Mouse (Mus musculus) stomach, embryonic 14.5 days (tissue): Measurements from ENCODE around the gene Slc27a4. TPM values are rescaled to one million over a fixed set of nuclear protein-coding genes. Genes with fewer than 3 reads are reported as not detected.
A peak's percentile ranks its signal among the peaks of the same experiment; 100 is the strongest.

Experiments
- ATAC-seq: fragments of 200-750 bp; cut with Nextera tagmentation; 2 replicates; pipeline ENCODE4 v1.8.0; 2017; ENCODE audit warnings: low read depth, moderate TSS enrichment; ENCODE audit not compliant: insufficient number of reproducible peaks, insufficient read depth, low FRiP score
- H3K27ac ChIP-seq: fragments of 300-500 bp; sonication (generic); 2 replicates; pipeline ENCODE4 v1.5.1; 2014; ENCODE audit warnings: mild to moderate bottlenecking, low read length, moderate library complexity, mixed read lengths
- H3K27me3 ChIP-seq: fragments of 300-500 bp; sonication (generic); 2 replicates; pipeline ENCODE4 v1.6.1; 2014; ENCODE audit warnings: low read length, control low read depth, mixed read lengths; ENCODE audit not compliant: control insufficient read depth, insufficient read depth
- H3K36me3 ChIP-seq: fragments of 300-500 bp; sonication (generic); 2 replicates; pipeline ENCODE4 v1.6.1; 2014; ENCODE audit warnings: mild to moderate bottlenecking, control low read depth, low read length, moderate library complexity, mixed read lengths; ENCODE audit not compliant: control insufficient read depth, insufficient read depth
- H3K4me1 ChIP-seq: fragments of 300-500 bp; sonication (generic); 2 replicates; pipeline ENCODE4 v1.6.1; 2014; ENCODE audit warnings: low read length, control low read depth, mixed read lengths; ENCODE audit not compliant: control insufficient read depth, insufficient read depth
- H3K4me2 ChIP-seq: fragments of 300-500 bp; sonication (generic); replicated peaks from 2 replicates; pipeline ENCODE4 v1.6.1; 2014; ENCODE audit warnings: low read depth, low read length, control low read depth
- H3K4me3 ChIP-seq: fragments of 300-500 bp; sonication (generic); 2 replicates; pipeline ENCODE4 v1.5.1; 2014; ENCODE audit warnings: low read depth, low read length, control low read depth
- H3K9ac ChIP-seq: fragments of 300-500 bp; sonication (generic); replicated peaks from 2 replicates; pipeline ENCODE4 v1.6.1; 2014; ENCODE audit warnings: low read depth, mild to moderate bottlenecking, control low read depth, low read length, moderate library complexity, mixed read lengths
- H3K9me3 ChIP-seq: fragments of 300-500 bp; sonication (generic); 2 replicates; pipeline ENCODE4 v1.6.1; 2016; ENCODE audit warnings: low read depth, low read length, control low read depth; ENCODE audit not compliant: control insufficient read depth
- WGBS: fragments of 180-500 bp; shearing (Covaris S2); extraction: QIAGEN DNeasy Blood & Tissue Kit; methylation state at CpG from one replicate; pipeline ENCODE4 v1.1.7; 2014; 5-methylcytosine and 5-hydroxymethylcytosine counted together
- polyA plus RNA-seq: library from polyadenylated mRNA; unstranded; fragments of >200 nt; fragmentation: Nextera tagmentation; extraction: Ambion mirVana; gene quantifications from 2 replicates; pipeline ENCODE4 v1.2.1, GENCODE M21; 2014

Gene Slc27a4
- polyA plus RNA-seq, 1 experiment from 2014 or later = 12.2 TPM

DNA sequence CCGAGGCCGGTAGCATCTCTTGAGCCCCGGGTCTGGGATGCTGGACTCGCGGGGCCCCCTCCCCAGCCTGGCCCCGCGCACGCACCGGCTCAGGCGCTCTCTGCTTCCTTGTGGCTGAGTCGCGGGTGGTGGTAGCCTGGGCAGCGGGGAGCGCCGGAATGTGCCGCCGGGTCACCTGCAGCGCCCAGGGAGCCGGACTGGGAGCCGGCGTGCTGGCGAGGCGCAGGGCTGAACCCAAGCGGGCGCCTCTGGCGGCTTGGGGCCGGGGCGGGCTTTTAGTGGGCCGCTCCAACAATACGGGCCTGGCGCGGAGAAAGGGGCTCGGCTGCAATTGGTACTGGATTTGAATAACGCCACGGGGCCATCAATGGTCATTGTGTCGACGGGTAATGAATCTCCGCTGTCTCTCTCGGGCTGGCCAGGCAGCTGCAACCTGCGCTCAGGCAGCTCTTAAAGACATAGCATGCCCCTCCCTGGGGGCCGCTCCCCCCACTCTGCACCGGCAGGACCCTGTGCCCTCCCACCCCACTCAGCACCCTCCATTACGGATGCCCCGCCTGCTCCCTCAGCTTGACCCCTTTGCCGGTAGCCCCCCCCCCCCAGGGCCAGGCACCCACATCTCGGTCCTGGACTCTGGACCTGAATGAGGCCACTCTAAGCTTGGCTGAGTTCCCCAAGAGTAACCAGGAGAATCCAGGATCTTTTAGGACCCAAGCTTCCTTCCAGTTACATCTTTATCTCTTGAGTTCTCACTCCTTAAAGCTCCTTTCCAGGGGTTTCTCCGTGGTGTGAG, 43.8 kb downstream of the Slc27a4 start:
- Histone ChIP-seq H3K36me3 (peaks cover 11% of the 10 kb centered on the region), H3K4me3 (peak overlapping the region; percentile 18), H3K27ac (no peak overlapping the region), H3K9ac (no peak overlapping the region), H3K4me2 (peak overlapping the region; percentile 35), H3K4me1 (peaks cover 6% of the 10 kb centered on the region; the same call in 1 of the 2 replicates), H3K9me3 (no peaks in the 10 kb centered on the region), H3K27me3 (peaks cover 32% of the 10 kb centered on the region)
- no peak for ATAC-seq
- WGBS = 8% methylated on average over 47 of the region's 47 CpGs

DNA sequence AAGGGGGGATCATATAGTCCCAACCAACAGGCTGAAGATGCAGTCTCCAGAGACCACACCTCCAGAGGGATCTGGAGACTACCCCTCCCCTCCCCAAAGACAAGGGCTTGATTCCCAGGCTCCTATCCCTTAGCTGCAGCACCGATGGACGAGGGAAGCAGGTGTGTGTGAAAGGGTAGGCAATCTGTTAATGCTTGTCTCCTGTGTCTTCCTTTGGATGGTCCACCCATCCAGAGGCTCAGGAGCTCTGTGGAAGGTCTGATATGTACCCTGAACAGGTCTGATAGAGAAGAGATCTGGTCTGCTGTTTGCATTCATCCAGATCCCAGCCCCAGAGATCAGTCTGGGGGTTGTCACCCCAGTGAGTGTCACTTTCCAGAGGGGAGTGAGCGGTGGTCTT, 44.5 kb downstream of the Slc27a4 start:
- Histone ChIP-seq H3K27me3 (peaks cover 32% of the 10 kb centered on the region), H3K9me3 (no peaks in the 10 kb centered on the region)
- no peak for ATAC-seq

DNA sequence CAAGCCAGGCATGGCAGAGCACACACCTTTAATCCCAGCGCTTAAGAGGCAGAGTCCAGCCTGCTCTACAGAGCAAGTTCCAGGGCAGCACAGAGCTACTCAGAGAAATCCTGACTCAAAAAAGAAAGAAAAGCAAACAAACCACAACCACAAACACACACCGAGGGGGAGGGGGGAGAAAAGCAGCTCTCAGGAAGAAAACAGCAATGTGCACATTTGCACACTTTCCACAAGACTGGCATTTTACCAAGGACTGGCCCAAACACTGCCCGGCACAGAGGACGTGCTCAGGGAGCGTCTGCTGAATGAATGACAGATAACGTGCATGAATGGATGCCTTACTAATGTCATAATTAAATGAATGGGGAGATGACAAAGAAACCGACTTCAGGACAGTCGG, 46.6 kb downstream of the Slc27a4 start:
- H3K4me2 ChIP-seq = no peak overlapping the region

More for the DNA sequence above, 44.5 kb downstream of the Slc27a4 start:
- Histone ChIP-seq H3K9ac (no peak overlapping the region), H3K4me1 (peaks cover 6% of the 10 kb centered on the region; the same call in 1 of the 2 replicates), H3K36me3 (peaks cover 7% of the 10 kb centered on the region), H3K27ac (no peak overlapping the region), H3K4me3 (no peak overlapping the region), H3K4me2 (no peak overlapping the region)
- WGBS = 47% methylated on average over 3 of the region's 3 CpGs

DNA sequence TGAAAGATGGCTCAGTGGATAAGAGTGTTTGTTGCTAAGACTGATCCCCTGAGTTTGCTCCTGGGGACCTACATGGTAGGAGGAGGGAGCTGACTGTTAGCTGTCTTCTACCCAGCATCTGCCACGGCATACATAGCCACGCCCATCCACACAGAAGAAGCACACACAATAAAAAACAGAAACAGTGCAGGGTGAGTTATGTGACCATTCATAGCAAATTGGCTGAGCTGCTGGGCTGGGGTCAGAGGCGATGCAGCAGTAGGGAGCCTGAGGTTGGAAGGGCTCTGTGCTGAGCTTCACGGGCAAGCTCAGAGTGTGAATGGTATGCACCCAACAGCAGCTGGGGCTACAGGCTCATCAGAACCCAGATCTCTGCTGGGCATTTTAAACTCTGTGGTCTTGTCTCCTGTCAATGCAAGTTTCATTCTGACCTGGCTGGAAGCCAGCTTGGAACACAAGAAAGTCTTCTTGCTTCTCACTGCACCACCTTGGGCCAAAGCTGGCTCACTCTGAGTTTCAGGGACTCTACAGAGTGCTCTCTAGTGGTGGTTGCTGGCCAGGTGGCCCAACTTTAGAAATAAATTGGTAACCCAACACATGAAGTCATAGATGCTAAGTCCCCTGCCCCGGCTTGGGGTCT, 47.5 kb downstream of the Slc27a4 start:
- WGBS = 46% methylated on average over 5 of the region's 5 CpGs
- H3K4me3 ChIP-seq = no peak overlapping the region

More for the DNA sequence above, 46.6 kb downstream of the Slc27a4 start:
- H3K4me3 ChIP-seq = no peak overlapping the region
- H3K27me3 ChIP-seq = peaks cover 29% of the 10 kb centered on the region
- WGBS = 65% methylated on average over 8 of the region's 8 CpGs
- H3K27ac ChIP-seq = no peak overlapping the region
- ATAC-seq = no peak
- H3K9ac ChIP-seq = no peak overlapping the region
- H3K9me3 ChIP-seq = no peaks in the 10 kb centered on the region
- H3K36me3 ChIP-seq = no peaks in the 10 kb centered on the region
- peaks cover 6% of the 10 kb centered on the region; the same call in 1 of the 2 replicates for H3K4me1 ChIP-seq

DNA sequence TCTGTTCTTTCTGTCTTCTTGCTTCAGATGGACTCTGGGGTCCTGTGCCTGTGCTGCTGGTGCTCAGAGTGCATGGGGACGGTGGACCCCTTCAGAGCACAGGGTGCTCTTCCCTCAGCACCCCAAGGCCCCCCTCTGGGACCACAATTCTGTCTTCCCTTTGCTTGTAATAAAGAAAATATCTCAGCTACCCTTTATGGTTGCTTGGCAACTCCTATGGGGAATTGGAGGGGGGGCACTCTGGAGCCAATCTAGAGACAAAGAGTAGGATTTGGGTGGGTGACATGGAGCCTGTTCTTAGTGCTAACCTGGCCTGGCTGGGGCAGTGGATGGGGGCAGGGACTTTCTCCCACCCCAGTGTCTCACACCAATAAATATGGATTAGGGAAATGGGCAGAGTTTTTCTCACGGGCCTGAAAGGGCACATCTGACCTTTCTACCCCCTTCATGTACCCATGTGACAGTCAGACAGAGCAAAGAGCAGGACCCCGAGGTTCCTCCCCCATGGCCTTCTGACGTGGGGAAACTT, 50.6 kb downstream of the Slc27a4 start:
- no peak for ATAC-seq
- WGBS = 40% methylated on average over 4 of the region's 4 CpGs
- H3K4me3 ChIP-seq = no peak overlapping the region

More for the DNA sequence above, 47.5 kb downstream of the Slc27a4 start:
- Histone ChIP-seq H3K36me3 (no peaks in the 10 kb centered on the region), H3K27me3 (peaks cover 20% of the 10 kb centered on the region), H3K4me2 (no peak overlapping the region), H3K9ac (no peak overlapping the region), H3K27ac (no peak overlapping the region), H3K4me1 (peaks cover 6% of the 10 kb centered on the region; the same call in 1 of the 2 replicates), H3K9me3 (no peaks in the 10 kb centered on the region)
- ATAC-seq = no peak

DNA sequence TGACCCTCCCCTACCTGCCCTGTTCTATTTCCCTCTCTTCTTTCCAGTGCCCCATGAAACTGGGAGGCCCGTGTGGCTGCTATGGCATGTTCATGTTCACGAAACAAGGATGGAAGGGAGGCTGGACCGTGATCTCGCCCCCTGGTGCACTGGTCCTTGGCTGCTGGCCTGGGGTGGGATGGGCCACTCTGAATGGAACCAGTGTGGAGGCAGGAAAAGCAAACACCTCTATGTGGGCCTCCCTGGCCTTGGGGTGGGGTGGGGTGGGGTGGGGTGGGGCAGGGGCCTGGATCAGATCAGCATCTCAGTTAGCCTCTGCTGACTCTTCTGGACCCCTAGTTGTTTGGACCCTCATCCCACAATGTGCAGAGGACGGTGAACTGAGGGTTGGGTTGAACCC, 51.3 kb downstream of the Slc27a4 start:
- H3K27ac ChIP-seq = no peak overlapping the region
- H3K9ac ChIP-seq = no peak overlapping the region
- no peak overlapping the region for H3K4me2 ChIP-seq
- no peak overlapping the region for H3K4me3 ChIP-seq
- no peak for ATAC-seq
- WGBS = 67% methylated on average over 5 of the region's 5 CpGs
- no peaks in the 10 kb centered on the region for H3K36me3 ChIP-seq
- no peaks in the 10 kb centered on the region for H3K9me3 ChIP-seq
- no peaks in the 10 kb centered on the region for H3K4me1 ChIP-seq
- no peaks in the 10 kb centered on the region for H3K27me3 ChIP-seq

More for the DNA sequence above, 50.6 kb downstream of the Slc27a4 start:
- H3K36me3 ChIP-seq = no peaks in the 10 kb centered on the region
- no peak overlapping the region for H3K4me2 ChIP-seq
- H3K4me1 ChIP-seq = no peaks in the 10 kb centered on the region
- no peak overlapping the region for H3K27ac ChIP-seq
- no peak overlapping the region for H3K9ac ChIP-seq
- H3K27me3 ChIP-seq = no peaks in the 10 kb centered on the region
- no peaks in the 10 kb centered on the region for H3K9me3 ChIP-seq

DNA sequence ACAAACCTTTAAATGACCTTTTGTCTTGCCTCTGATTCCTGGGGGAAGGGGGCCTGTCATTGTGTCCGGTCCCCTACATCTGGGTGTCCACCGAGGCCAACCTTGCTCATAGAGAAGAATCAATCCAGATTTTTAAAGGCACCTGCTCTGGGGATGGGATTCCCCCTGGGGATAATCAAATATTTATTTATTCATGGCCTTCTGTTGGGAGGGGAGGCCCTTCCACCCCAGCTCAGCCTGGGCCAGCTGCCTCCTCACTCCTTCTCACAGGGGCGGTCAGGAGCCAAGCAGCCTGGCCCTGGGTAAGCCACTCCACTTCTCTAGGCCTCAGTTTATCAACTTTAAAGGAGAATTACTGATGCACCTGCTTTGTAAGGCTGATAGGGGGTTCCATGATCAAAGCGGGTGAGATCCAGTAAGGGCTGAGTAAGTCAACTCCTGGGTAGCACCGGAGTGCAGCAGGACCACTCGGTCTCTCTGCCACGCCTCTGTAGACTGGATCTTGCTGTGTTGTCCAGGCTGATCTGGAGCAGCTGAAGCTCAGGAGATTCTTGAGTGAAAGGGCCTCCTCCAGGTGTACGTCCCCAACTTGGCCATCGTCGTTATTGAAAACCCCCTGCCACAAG, 53.3 kb downstream of the Slc27a4 start:
- ATAC-seq = no peak
- Histone ChIP-seq H3K4me3 (no peak overlapping the region), H3K27ac (no peak overlapping the region), H3K4me2 (no peak overlapping the region), H3K27me3 (no peaks in the 10 kb centered on the region), H3K4me1 (no peaks in the 10 kb centered on the region), H3K9ac (no peak overlapping the region), H3K36me3 (no peaks in the 10 kb centered on the region), H3K9me3 (no peaks in the 10 kb centered on the region)
- 71% methylated on average over 10 of the region's 10 CpGs for WGBS

DNA sequence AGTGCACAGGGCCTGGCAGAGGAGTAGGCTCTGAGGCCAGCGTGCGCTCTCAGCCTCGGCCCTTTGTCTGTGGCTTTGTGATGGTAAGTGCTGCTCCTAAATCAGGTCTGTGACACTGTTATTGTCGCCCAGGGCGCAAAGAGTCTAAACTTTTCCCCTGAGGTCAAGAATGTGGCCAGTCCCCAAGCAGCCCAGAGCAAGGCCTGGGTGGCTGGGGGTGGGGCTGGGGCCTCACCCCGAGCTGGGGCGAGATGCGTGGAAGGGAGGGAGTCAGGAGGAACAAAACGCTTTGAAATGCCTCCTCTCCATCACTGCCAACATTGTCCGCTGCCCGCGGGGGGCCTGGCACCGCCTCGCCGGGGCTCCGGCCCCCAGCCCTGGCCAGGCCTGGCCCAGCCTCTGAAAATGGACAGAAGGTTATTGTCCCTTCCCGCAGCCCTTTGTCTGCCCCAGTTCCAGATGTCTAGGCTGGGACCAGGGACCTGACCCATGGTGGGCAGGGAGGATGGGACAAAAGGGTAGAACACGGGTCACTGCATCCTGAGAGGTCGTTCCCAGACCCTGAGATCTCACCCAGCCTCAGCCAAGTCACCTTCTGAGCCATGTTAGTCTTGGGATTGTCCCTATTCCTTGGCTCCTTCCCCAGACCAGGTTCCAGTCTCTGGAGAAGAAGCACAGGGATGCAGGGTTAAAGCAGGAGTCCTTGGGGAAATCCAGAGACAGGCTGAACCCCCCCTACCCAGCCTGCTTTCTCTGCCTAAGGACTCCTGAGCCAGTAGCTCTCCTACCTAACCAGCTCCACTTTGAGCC, 54.2 kb downstream of the Slc27a4 start:
- 22% methylated on average over 19 of the region's 19 CpGs for WGBS
- Histone ChIP-seq H3K27me3 (no peaks in the 10 kb centered on the region), H3K9ac (no peak overlapping the region), H3K4me1 (no peaks in the 10 kb centered on the region), H3K9me3 (no peaks in the 10 kb centered on the region), H3K4me2 (no peak overlapping the region), H3K36me3 (no peaks in the 10 kb centered on the region), H3K4me3 (no peak overlapping the region), H3K27ac (no peak overlapping the region)
- ATAC-seq = no peak
